Mouse (Mus musculus) B cell, adult 2 months (primary cell): ENCODE measurements around the gene Tstd1.

Source experiments
- DNase-seq, 2 experiments: peaks; one replicate each; pipeline ENCODE4 v3.0.0; 2022

Gene Tstd1

DNA sequence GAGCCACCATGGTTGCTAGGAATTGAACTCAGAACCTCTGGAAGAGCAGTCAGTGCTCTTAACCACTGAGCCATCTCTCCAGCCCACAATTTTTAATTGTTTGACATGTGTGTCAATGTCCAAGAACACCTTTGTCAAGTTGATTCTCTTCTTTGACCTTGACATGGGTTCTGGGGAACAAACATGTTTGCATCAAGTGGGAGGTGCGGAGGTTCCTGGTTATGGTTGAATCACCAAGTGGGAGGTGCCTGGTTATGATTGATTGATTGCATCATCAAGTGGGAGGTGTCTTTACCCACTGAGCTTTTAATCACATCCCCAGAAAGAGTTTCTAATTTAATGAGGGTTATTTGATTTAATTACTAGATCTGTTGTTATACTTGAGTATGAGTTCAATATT is 38.9 kb downstream of the Tstd1 start:
- no peak for DNase-seq

GRCm38 (mm10) chr1:171459791-171460190 is 41.1 kb downstream of the Tstd1 start:
- DNase-seq, result no peak

DNA sequence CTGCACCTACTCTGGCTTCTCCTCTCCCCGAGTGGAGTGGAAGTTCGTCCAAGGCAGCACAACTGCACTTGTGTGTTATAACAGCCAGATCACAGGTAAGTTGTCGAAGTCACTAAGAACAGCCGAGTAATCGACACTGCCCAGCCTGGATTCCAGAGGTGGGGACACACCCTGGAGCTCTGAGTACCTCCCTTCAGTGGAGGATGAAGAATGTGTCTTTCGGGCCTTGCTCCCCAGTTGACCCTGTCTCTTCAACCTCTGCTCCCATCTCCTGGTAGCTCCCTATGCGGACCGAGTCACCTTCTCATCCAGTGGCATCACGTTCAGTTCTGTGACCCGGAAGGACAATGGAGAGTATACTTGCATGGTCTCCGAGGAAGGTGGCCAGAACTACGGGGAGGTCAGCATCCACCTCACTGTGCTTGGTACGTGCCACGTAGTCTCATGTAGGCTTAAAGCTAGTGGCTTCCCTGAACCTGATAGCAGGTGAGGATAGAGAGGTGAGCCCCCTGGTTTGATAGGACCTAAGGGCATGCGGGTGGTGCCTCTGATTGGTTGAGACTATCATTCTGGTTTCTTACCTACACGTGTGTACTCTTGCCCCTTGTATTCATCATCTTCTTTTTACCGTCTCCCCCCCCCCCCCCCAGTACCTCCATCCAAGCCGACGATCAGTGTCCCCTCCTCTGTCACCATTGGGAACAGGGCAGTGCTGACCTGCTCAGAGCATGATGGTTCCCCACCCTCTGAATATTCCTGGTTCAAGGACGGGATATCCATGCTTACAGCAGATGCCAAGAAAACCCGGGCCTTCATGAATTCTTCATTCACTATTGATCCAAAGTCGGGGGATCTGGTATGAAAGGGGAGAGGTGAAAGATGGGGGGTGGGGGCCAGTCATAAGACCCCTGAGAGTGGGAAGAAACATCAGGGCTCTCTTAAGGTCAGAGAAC is 42.2 kb downstream of the Tstd1 start:
- no peak for DNase-seq

DNA sequence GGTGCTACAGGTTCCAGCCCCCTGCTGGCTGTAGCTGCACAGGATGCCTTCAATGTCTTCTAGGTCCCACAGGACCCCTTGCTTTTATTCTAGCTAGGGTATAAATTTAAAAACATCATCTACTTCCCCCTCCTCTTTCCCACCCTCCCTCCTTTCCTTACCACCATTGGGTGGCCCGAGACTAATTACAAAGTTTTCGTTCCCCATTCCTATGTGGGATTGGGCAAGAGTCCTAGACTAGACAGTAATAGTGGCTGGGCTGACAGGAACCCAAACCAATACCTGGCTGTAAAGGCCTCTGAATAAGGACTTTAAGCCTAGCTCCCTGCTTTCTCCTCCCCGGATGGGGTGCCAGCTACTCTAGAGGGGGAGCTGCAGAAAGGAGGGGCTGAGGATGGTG is 44.5 kb downstream of the Tstd1 start:
- DNase-seq, result no peak

GRCm38 (mm10) chr1:171465749-171466412 is 47.2 kb downstream of the Tstd1 start:
- no peak for DNase-seq

DNA sequence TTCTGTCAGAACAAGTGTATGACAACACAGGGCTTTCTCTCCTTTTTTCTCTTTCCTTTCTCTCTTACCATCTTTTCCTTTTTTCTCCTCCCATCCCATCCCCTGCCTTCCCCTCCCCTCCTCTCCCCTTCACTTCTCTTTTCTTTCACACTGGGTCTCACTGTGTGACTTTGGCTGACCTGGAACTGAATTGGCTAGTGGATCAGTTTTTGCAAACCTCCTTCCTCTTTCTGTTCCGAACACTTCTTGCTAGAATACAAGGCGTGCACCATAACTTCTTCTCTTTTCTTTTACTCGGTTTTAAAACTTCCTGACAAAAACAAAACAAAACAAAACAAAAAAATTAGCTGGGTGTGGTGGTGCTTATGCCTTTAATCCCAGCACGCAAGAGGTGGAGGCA is 47.9 kb downstream of the Tstd1 start:
- no peak for DNase-seq

- DNase-seq, result no peak
These were observed 51.0 kb downstream of the Tstd1 start for GRCm38 (mm10) chr1:171469678-171470077.
